Mouse (Mus musculus) lung, embryonic 15.5 days (tissue): Measurements from ENCODE around the gene A630095E13Rik. TPM values are rescaled to one million over a fixed set of nuclear protein-coding genes. Genes with fewer than 3 reads are reported as not detected.
"Not testable (repeated sequence)": the region's sequence is repeated elsewhere in the genome, so short reads cannot be mapped to it uniquely, and the experiment has no call there.

Experiments
- ATAC-seq: fragments of 200-750 bp; cut with Nextera tagmentation; 2 replicates; pipeline ENCODE4 v1.8.0; 2017; ENCODE audit warnings: moderate number of reproducible peaks, borderline replicate concordance; ENCODE audit not compliant: low FRiP score, low TSS enrichment; ENCODE audit errors: extremely low read depth
- H3K27ac ChIP-seq: fragments of 300-500 bp; sonication (generic); 2 replicates; pipeline ENCODE4 v1.5.1; 2015; ENCODE audit warnings: moderate library complexity, mild to moderate bottlenecking, inconsistent platforms
- H3K27me3 ChIP-seq: fragments of 300-500 bp; sonication (generic); 2 replicates; pipeline ENCODE4 v1.6.1; 2015; ENCODE audit warnings: inconsistent platforms
- H3K36me3 ChIP-seq: fragments of 300-500 bp; sonication (generic); 2 replicates; pipeline ENCODE4 v1.6.1; 2015; ENCODE audit warnings: inconsistent platforms
- H3K4me1 ChIP-seq: fragments of 300-500 bp; sonication (generic); 2 replicates; pipeline ENCODE4 v1.6.1; 2015; ENCODE audit warnings: inconsistent platforms
- H3K4me2 ChIP-seq: fragments of 300-500 bp; sonication (generic); 2 replicates; pipeline ENCODE4 v1.6.1; 2015; ENCODE audit warnings: inconsistent platforms, mild to moderate bottlenecking, moderate library complexity
- H3K4me3 ChIP-seq: fragments of 300-500 bp; sonication (generic); 2 replicates; pipeline ENCODE4 v1.5.1; 2015; ENCODE audit warnings: mild to moderate bottlenecking, inconsistent platforms
- H3K9ac ChIP-seq: fragments of 300-500 bp; sonication (generic); 2 replicates; pipeline ENCODE4 v1.6.1; 2015; ENCODE audit warnings: inconsistent platforms
- H3K9me3 ChIP-seq: fragments of 300-500 bp; sonication (generic); 2 replicates; pipeline ENCODE4 v1.6.1; 2016; ENCODE audit warnings: inconsistent platforms
- WGBS: fragments of 180-500 bp; shearing (Covaris S2); methylation state at CpG from one replicate; pipeline ENCODE4 v1.1.7; 2015; 5-methylcytosine and 5-hydroxymethylcytosine counted together
- polyA plus RNA-seq: library from polyadenylated mRNA; unstranded; fragments of >200 nt; fragmentation: Nextera tagmentation; extraction: Ambion mirVana; gene quantifications from 2 replicates; pipeline ENCODE4 v1.2.1, GENCODE M21; 2015

The A630095E13Rik gene
- polyA plus RNA-seq: not detected in 2 replicates

DNA sequence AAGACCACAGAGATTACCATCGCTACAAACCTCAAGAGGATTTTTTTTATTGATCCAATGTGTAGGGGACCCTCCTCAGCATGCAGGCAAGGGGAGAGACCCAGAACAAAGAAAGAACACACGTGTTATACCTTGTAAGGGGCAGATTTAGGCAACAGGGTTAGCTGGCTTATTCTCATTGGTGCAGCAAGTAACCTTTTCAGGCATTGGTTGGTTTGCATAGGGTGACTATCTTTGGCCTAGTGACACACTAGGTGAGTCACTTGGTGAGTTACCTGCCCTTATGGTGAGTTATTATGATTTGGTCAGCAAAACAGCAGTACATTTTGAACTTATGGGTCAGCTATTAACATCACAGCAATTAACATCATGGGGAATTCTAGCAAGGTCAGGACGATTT, at the start of gene A630095E13Rik:
TSS of gene A630095E13Rik (minus strand) at position 101 of the 400 bp plus-strand sequence.
- H3K4me3 ChIP-seq, ATAC-seq, H3K27ac ChIP-seq, H3K9me3 ChIP-seq, H3K27me3 ChIP-seq, H3K4me1 ChIP-seq, H3K36me3 ChIP-seq, H3K9ac ChIP-seq, H3K4me2 ChIP-seq: not testable (repeated sequence)
- 58% methylated on average over 3 of the region's 3 CpGs for WGBS

DNA sequence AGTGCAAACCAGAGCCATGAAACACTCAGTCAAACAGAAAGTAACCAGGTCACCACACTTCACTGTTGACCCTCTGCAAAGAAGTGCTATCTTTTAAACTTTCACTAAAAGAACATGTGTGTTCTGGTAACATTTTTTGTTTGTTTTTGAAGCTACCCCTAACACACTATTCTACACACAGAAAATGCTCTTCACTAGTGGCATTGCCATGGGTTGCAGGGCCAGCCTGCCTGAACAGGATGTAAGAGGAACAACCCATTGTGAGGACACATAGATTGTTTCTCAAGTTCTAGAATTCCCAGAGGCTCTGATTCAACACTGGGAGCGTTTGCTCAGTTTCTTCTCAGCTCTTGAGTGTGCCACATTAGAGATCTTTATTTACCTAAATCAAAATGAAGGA, 49.7 kb upstream of the A630095E13Rik start, which contains the start of gene Acrv1:
TSS of gene Acrv1 (plus strand) at position 301 of the 400 bp plus-strand sequence.
- ATAC-seq: no peak
- 55% methylated on average over 1 of the region's 1 CpGs for WGBS
- Histone ChIP-seq H3K4me1 (no peaks in the 10 kb centered on the region), H3K27me3 (no peaks in the 10 kb centered on the region), H3K36me3 (no peaks in the 10 kb centered on the region), H3K27ac (no peak within 1 kb of the TSS), H3K4me3 (no peak within 1 kb of the TSS), H3K9me3 (no peaks in the 10 kb centered on the region), H3K9ac (no peak within 1 kb of the TSS), H3K4me2 (no peak within 1 kb of the TSS)

DNA sequence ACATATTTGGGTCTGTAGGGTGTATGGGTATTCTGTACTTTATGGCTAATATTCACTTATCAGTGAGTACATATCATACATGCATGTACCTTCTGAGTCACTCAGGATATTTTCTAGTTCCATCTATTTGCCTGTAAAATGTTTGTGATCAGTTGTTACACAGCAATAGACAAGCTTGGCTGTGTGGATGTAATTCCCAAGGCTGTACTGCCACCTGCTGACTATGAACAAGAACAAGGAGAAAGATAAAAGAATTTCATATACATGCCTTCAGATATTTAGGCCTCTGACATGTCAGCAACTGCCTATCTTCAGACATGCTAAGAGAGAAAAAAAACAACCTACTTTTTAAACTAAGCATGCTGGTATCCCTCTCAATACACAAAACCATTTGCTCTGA, 44.2 kb upstream of the A630095E13Rik start:
- H3K4me3 ChIP-seq: no peak overlapping the region
- no peak for ATAC-seq
- H3K27me3 ChIP-seq: no peaks in the 10 kb centered on the region
- no peak overlapping the region for H3K4me2 ChIP-seq
- H3K9ac ChIP-seq: no peak overlapping the region
- no peaks in the 10 kb centered on the region for H3K9me3 ChIP-seq
- no peaks in the 10 kb centered on the region for H3K36me3 ChIP-seq
- H3K27ac ChIP-seq: no peak overlapping the region
- H3K4me1 ChIP-seq: no peaks in the 10 kb centered on the region

DNA sequence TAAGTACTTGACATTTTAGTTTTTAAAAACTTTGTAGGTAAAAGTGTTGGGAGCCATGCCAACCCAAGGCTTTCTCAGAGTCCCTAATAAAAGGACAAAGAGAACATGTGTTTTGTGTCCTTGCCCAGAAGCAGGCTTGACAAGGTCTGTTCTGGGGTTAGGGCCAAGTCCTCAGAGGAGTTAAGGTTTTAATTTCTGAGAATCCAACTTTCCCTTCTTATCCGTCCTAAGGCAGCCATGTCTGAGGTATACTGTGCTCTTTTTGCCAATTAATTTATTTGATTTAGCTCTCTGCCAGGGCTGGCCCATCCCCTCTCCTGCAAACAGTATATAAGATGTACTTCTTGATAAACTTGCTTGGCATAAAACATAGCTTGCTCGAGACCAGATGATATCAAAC, 38.2 kb upstream of the A630095E13Rik start:
- ATAC-seq: no peak
- no peaks in the 10 kb centered on the region for H3K4me1 ChIP-seq
- no peak overlapping the region for H3K9ac ChIP-seq
- no peaks in the 10 kb centered on the region for H3K9me3 ChIP-seq
- no peaks in the 10 kb centered on the region for H3K36me3 ChIP-seq
- H3K4me3 ChIP-seq: no peak overlapping the region
- WGBS: 42% methylated on average over 2 of the region's 2 CpGs
- H3K27me3 ChIP-seq: no peaks in the 10 kb centered on the region
- no peak overlapping the region for H3K4me2 ChIP-seq
- H3K27ac ChIP-seq: no peak overlapping the region

Other genes with a start within 250 kb of the A630095E13Rik start
- not detected in 2 replicates for gene Gm7257, start 211.5 kb downstream of the A630095E13Rik start, polyA plus RNA-seq
- gene Gm9513, start 167.7 kb downstream of the A630095E13Rik start, polyA plus RNA-seq: not detected in 2 replicates
- gene Gm5615, start 101.4 kb downstream of the A630095E13Rik start, polyA plus RNA-seq: not detected in 2 replicates
- gene Gm17689, start 60.7 kb downstream of the A630095E13Rik start, polyA plus RNA-seq: not detected in 2 replicates
- 0.05 TPM in 1 of 2 replicates, not detected in the other for gene Acrv1, start 49.8 kb upstream of the A630095E13Rik start, polyA plus RNA-seq
- gene Chek1, start 83.7 kb upstream of the A630095E13Rik start, polyA plus RNA-seq: 36.3 and 36.8 TPM in 2 replicates
- gene Stt3a, start 124.3 kb upstream of the A630095E13Rik start, polyA plus RNA-seq: 280 and 282 TPM in 2 replicates
- gene Ei24, start 154.0 kb upstream of the A630095E13Rik start, polyA plus RNA-seq: 102 and 106 TPM in 2 replicates
- gene Fez1, start 178.5 kb upstream of the A630095E13Rik start, polyA plus RNA-seq: 3.1 and 3.8 TPM in 2 replicates